Mouse (Mus musculus) 3134 (cell line): ENCODE measurements around the gene Sf3b1.
"Not testable (repeated sequence)": the region's sequence is repeated elsewhere in the genome, so short reads cannot be mapped to it uniquely, and the experiment has no call there.

ENCODE experiments used
- DNase-seq: peaks from one replicate; pipeline ENCODE4 v3.0.0-alpha.2; 2011; ENCODE audit warnings: low spot score; ENCODE audit not compliant: insufficient read length; ENCODE audit errors: extremely low read depth

The Sf3b1 gene

GRCm38 (mm10) chr1:54958525-54958924 is 68.8 kb downstream of the Sf3b1 start:
- DNase-seq: no peak

- not testable (repeated sequence) for DNase-seq
Observed at GRCm38 (mm10) chr1:54956995-54957394, 70.3 kb downstream of the Sf3b1 start.

- no peak for DNase-seq
Observed at GRCm38 (mm10) chr1:54954856-54955255, 72.4 kb downstream of the Sf3b1 start.

- no peak for DNase-seq
Observed at GRCm38 (mm10) chr1:54944648-54945047, 82.6 kb downstream of the Sf3b1 start.

GRCm38 (mm10) chr1:54935466-54935865 is 91.8 kb downstream of the Sf3b1 start:
- DNase-seq: no peak
